Mouse (Mus musculus) liver, embryonic 15.5 days (tissue): ENCODE measurements around the gene Camta1. TPM values are rescaled to one million over a fixed set of nuclear protein-coding genes. Genes with fewer than 3 reads are reported as not detected.

Source experiments
- polyA plus RNA-seq: library from polyadenylated mRNA; unstranded; fragments of >200 nt; fragmentation: Nextera tagmentation; extraction: Ambion mirVana; gene quantifications from 2 replicates; pipeline ENCODE4 v1.2.1, GENCODE M21; 2015

The Camta1 gene
- polyA plus RNA-seq, 1 experiment from 2014 or later, result 31.1 TPM

Other genes with a start within 250 kb of the Camta1 start
- gene Dnajc11, start 71.8 kb upstream of the Camta1 start, polyA plus RNA-seq, result 45.5 and 49.1 TPM in 2 replicates
- gene Thap3, start 127.1 kb upstream of the Camta1 start, polyA plus RNA-seq, result 6.4 and 7.9 TPM in 2 replicates
- gene Phf13, start 134.4 kb upstream of the Camta1 start, polyA plus RNA-seq, result 5.1 and 5.7 TPM in 2 replicates
- 6.3 and 7.2 TPM in 2 replicates for gene Klhl21, start 146.9 kb upstream of the Camta1 start, polyA plus RNA-seq
- gene Zbtb48, start 165.8 kb upstream of the Camta1 start, polyA plus RNA-seq, result 7.8 and 8.4 TPM in 2 replicates
- gene Tas1r1, start 176.7 kb upstream of the Camta1 start, polyA plus RNA-seq, result 0.07 and 0.13 TPM in 2 replicates
- gene Nol9, start 177.4 kb upstream of the Camta1 start, polyA plus RNA-seq, result 13.7 and 14.6 TPM in 2 replicates
- 5.1 and 5.9 TPM in 2 replicates for gene Plekhg5, start 210.6 kb upstream of the Camta1 start, polyA plus RNA-seq